Mouse (Mus musculus): ENCODE results near the gene Zc2hc1c. TPM values are rescaled to one million over a fixed set of nuclear protein-coding genes. Genes with fewer than 3 reads are reported as not detected.
A peak's percentile ranks its signal among the peaks of the same experiment; 100 is the strongest.

The Zc2hc1c gene
- polyA plus RNA-seq, 1 experiment: 0.75 TPM

DNA sequence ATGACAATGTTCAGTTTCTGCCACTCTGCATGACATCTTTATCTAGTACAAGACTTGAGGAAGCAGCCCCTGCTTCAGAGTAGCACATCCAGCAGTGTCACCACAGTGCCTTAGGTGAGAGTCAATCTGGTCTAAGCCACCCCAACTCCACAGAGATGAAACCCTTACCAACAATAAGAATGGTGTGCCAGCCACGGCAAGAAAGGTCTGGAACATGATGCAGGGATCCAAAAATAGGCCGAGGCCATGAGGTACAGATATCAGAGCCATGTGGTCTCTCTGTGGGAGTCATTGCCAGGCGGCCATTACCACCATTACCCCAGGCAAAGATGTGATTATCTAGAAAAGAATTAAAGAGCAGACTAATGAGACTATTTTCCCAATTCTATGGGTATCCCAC is 20.3 kb downstream of the Zc2hc1c start:
- Histone ChIP-seq H3K4me3 (ENCODE audit: insufficient read depth, poor library complexity, severe bottlenecking) (no peak overlapping the region), H3ac (ENCODE audit: control insufficient read depth, insufficient read length, low read depth) (no peak overlapping the region), H3K36me3 (ENCODE audit: control insufficient read depth, insufficient read depth) (peaks cover 80% of the 10 kb centered on the region), H3K27me3 (ENCODE audit: control insufficient read depth, insufficient read depth, insufficient read length) (no peaks in the 10 kb centered on the region), H3K79me3 (ENCODE audit: low read depth) (no peaks in the 10 kb centered on the region), H3K79me2 (ENCODE audit: control insufficient read depth, insufficient read depth) (no peaks in the 10 kb centered on the region)
- no peak for TF ChIP-seq USF1 (IDR thresholded peaks at IDR 0.05; ENCODE audit: low read depth)
- no peak for TF ChIP-seq MYOG (IDR thresholded peaks at IDR 0.05; ENCODE audit: control insufficient read depth, extremely low read depth, insufficient read length)
- no peak for TF ChIP-seq FOSL1 (IDR thresholded peaks at IDR 0.05; ENCODE audit: insufficient read depth, low read length, poor library complexity, severe bottlenecking)
- TF ChIP-seq CTCF (IDR thresholded peaks at IDR 0.05; ENCODE audit: control insufficient read depth, insufficient read depth, insufficient read length): no peak
- TF ChIP-seq MYOD1 (IDR thresholded peaks at IDR 0.05; ENCODE audit: control insufficient read depth, insufficient read length, low read depth): no peak
- TF ChIP-seq CEBPB (IDR thresholded peaks at IDR 0.05; ENCODE audit: low read depth): no peak
- no peak for TF ChIP-seq MAX (IDR thresholded peaks at IDR 0.05)

GRCm38 (mm10) chr12:85330153-85330552 is 41.8 kb downstream of the Zc2hc1c start:
- peaks cover 90% of the 10 kb centered on the region for H3K36me3 ChIP-seq (ENCODE audit: control insufficient read depth, insufficient read depth)
- no peak overlapping the region for H3ac ChIP-seq (ENCODE audit: control insufficient read depth, insufficient read length, low read depth)
- no peaks in the 10 kb centered on the region for H3K27me3 ChIP-seq (ENCODE audit: control insufficient read depth, insufficient read depth, insufficient read length)
- TF ChIP-seq MYOD1 (IDR thresholded peaks at IDR 0.05; ENCODE audit: control insufficient read depth, insufficient read length, low read depth) (no peak), CEBPB (IDR thresholded peaks at IDR 0.05; ENCODE audit: low read depth) (peak; percentile 88), FOSL1 (IDR thresholded peaks at IDR 0.05; ENCODE audit: insufficient read depth, low read length, poor library complexity, severe bottlenecking) (peak; percentile 8), MYOG (IDR thresholded peaks at IDR 0.05; ENCODE audit: control insufficient read depth, extremely low read depth, insufficient read length) (no peak)
- H3K79me2 ChIP-seq (ENCODE audit: control insufficient read depth, insufficient read depth): no peaks in the 10 kb centered on the region
- no peak overlapping the region for H3K4me3 ChIP-seq (ENCODE audit: insufficient read depth, poor library complexity, severe bottlenecking)
- no peaks in the 10 kb centered on the region for H3K79me3 ChIP-seq (ENCODE audit: low read depth)

DNA sequence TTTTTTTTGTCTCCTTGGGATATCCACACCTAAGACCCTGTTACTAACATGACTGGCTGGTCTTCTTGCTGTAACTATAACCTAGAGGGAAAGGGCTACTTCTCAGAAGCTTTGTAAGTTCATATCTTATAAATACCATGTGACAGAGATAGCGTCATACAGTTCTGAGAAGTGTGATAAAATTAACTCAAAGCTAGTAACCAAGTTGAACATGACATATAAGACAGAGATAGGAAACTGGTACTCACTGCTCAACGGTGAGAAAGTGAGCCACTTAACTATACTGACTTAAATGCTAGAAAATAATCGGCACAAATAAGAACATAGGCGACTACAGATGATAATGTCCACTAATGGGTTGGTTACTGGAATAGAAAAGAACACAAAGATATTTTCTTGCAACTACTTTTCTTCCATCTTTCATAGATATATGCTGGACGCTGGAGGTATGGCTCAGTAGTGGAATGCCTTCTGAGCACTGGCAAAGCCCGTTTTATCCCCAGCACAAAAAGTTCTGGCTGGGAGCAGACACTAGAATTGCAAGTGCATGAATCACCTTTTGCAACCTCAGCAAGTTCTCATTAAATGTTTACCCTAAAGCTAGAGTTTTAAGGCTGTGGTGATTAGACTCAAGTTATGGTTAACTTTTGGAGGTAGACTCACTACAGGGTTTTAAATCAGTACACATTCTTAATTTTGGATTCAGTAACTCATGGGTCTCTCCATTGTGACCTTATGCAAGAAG is 49.3 kb downstream of the Zc2hc1c start:
- H3K27me3 ChIP-seq (ENCODE audit: control insufficient read depth, insufficient read depth, insufficient read length): no peaks in the 10 kb centered on the region
- H3K36me3 ChIP-seq (ENCODE audit: control insufficient read depth, insufficient read depth): peaks cover 32% of the 10 kb centered on the region

DNA sequence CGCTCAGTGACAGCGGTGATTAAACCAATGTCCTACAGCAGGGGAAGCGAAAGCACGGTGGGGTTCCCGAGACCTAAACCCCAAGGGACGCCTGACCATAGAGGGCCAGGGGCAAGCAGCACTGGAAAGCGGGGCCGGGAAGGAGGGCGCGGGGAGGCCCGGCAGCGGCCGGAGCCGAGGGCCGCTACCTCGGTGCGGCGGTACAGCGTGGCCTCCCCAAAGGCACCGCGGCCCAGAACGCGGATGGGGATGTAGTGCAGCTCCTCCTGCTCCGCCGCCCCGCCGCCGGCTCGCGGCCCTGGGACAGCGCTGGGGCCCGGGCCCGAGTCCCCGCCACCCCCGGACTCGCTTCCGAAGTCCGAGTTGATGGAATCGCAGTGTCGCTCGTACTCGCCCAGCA is 50.4 kb downstream of the Zc2hc1c start:
- Histone ChIP-seq H3ac (ENCODE audit: control insufficient read depth, insufficient read length, low read depth) (peak overlapping the region; percentile 87), H3K4me3 (ENCODE audit: insufficient read depth, poor library complexity, severe bottlenecking) (peak overlapping the region; percentile 80), H3K27me3 (ENCODE audit: control insufficient read depth, insufficient read depth, insufficient read length) (no peaks in the 10 kb centered on the region), H3K79me2 (ENCODE audit: control insufficient read depth, insufficient read depth) (peaks cover 33% of the 10 kb centered on the region), H3K79me3 (ENCODE audit: low read depth) (peaks cover 6% of the 10 kb centered on the region), H3K36me3 (ENCODE audit: control insufficient read depth, insufficient read depth) (peaks cover 23% of the 10 kb centered on the region)
- TF ChIP-seq FOSL1 (IDR thresholded peaks at IDR 0.05; ENCODE audit: insufficient read depth, low read length, poor library complexity, severe bottlenecking): no peak
- no peak for TF ChIP-seq MYOG (IDR thresholded peaks at IDR 0.05; ENCODE audit: control insufficient read depth, extremely low read depth, insufficient read length)
- no peak for TF ChIP-seq USF1 (IDR thresholded peaks at IDR 0.05; ENCODE audit: low read depth)
- TF ChIP-seq CTCF (IDR thresholded peaks at IDR 0.05; ENCODE audit: control insufficient read depth, insufficient read depth, insufficient read length): no peak
- no peak for TF ChIP-seq MYOD1 (IDR thresholded peaks at IDR 0.05; ENCODE audit: control insufficient read depth, insufficient read length, low read depth)
- no peak for TF ChIP-seq MAX (IDR thresholded peaks at IDR 0.05)
- TF ChIP-seq CEBPB (IDR thresholded peaks at IDR 0.05; ENCODE audit: low read depth): no peak

More for the DNA sequence above, 49.3 kb downstream of the Zc2hc1c start:
- Histone ChIP-seq H3K79me3 (ENCODE audit: low read depth) (peaks cover 6% of the 10 kb centered on the region), H3ac (ENCODE audit: control insufficient read depth, insufficient read length, low read depth) (no peak overlapping the region), H3K4me3 (ENCODE audit: insufficient read depth, poor library complexity, severe bottlenecking) (peak overlapping the region; percentile 80), H3K79me2 (ENCODE audit: control insufficient read depth, insufficient read depth) (peaks cover 33% of the 10 kb centered on the region)
- TF ChIP-seq FOSL1 (IDR thresholded peaks at IDR 0.05; ENCODE audit: insufficient read depth, low read length, poor library complexity, severe bottlenecking): no peak

DNA sequence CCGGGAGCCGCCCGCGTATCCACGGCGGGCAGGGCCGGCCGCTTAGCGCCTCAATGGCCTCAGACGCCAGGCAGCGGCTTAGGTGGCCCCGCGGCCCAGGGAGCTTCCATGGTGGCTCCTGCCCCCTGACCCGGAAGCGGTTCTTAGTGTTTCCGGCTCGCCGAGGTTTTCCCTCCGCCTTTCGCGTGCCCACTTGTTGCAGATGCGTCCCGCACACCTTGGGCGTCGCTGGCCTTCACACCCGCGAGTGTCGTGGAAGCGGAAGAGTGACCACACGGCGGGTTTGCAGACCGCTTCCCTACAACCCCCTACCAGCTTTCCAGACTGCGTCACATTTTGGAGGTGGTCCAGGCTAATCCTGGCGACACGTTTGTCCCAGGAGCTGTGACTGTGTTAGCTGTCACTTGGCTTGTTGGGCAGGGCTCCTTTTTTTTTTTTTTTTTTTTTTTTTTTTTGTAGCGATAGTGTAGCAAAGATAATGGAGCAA is 50.9 kb downstream of the Zc2hc1c start, which contains the start of gene Nek9:
TSS of gene Nek9 (minus strand) at position 120 of the 487 bp plus-strand sequence.
- TF ChIP-seq CTCF (IDR thresholded peaks at IDR 0.05; ENCODE audit: control insufficient read depth, insufficient read depth, insufficient read length) (no peak), MAX (IDR thresholded peaks at IDR 0.05) (peak; percentile 91)

DNA sequence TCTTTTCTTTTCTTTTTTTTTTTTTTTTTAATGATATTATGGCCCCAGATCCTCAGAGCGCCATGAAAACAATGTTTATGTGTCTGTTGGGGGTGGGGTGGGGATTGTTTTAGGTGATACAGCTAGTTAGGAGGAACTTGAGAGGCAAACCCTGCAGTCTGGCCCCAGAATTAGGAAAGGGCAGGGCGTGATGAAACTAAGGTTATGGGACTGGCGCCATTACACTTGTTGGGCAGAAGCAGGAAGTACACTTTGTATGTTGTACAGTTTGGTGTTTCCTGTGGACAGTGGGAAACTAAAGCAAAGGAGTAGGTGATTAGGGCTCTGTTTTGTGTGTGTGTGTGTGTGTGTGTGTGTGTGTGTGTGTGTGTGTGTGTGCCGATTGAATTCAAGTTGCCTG is 51.6 kb downstream of the Zc2hc1c start:
- TF ChIP-seq MYOG (IDR thresholded peaks at IDR 0.05; ENCODE audit: control insufficient read depth, extremely low read depth, insufficient read length) (no peak), CEBPB (IDR thresholded peaks at IDR 0.05; ENCODE audit: low read depth) (no peak), MAX (IDR thresholded peaks at IDR 0.05) (no peak), MYOD1 (IDR thresholded peaks at IDR 0.05; ENCODE audit: control insufficient read depth, insufficient read length, low read depth) (no peak), FOSL1 (IDR thresholded peaks at IDR 0.05; ENCODE audit: insufficient read depth, low read length, poor library complexity, severe bottlenecking) (no peak), USF1 (IDR thresholded peaks at IDR 0.05; ENCODE audit: low read depth) (no peak), CTCF (IDR thresholded peaks at IDR 0.05; ENCODE audit: control insufficient read depth, insufficient read depth, insufficient read length) (no peak)
- no peak overlapping the region for H3K4me3 ChIP-seq (ENCODE audit: insufficient read depth, poor library complexity, severe bottlenecking)

More for the DNA sequence above, 50.9 kb downstream of the Zc2hc1c start, which contains the start of gene Nek9:
- Histone ChIP-seq H3K36me3 (ENCODE audit: control insufficient read depth, insufficient read depth) (peaks cover 23% of the 10 kb centered on the region), H3K79me2 (ENCODE audit: control insufficient read depth, insufficient read depth) (peaks cover 33% of the 10 kb centered on the region), H3ac (ENCODE audit: control insufficient read depth, insufficient read length, low read depth) (peak within 1 kb of the TSS; percentile 87), H3K4me3 (ENCODE audit: insufficient read depth, poor library complexity, severe bottlenecking) (peak within 1 kb of the TSS; percentile 80), H3K79me3 (ENCODE audit: low read depth) (peaks cover 6% of the 10 kb centered on the region), H3K27me3 (ENCODE audit: control insufficient read depth, insufficient read depth, insufficient read length) (no peaks in the 10 kb centered on the region)

More for the DNA sequence above, 51.6 kb downstream of the Zc2hc1c start:
- H3K79me2 ChIP-seq (ENCODE audit: control insufficient read depth, insufficient read depth): peaks cover 36% of the 10 kb centered on the region
- no peak overlapping the region for H3ac ChIP-seq (ENCODE audit: control insufficient read depth, insufficient read length, low read depth)
- peaks cover 24% of the 10 kb centered on the region for H3K36me3 ChIP-seq (ENCODE audit: control insufficient read depth, insufficient read depth)
- H3K27me3 ChIP-seq (ENCODE audit: control insufficient read depth, insufficient read depth, insufficient read length): no peaks in the 10 kb centered on the region
- peaks cover 9% of the 10 kb centered on the region for H3K79me3 ChIP-seq (ENCODE audit: low read depth)

Data from C2C12 (cell line).